Mouse (Mus musculus) embryonic facial prominence, embryonic 10.5 days (tissue): Measurements from ENCODE around the gene Olfr640. TPM values are rescaled to one million over a fixed set of nuclear protein-coding genes. Genes with fewer than 3 reads are reported as not detected.

Experiments
- DNase-seq: peaks from one replicate; pipeline ENCODE4 v3.0.0-alpha.2; 2017; ENCODE audit warnings: low spot score
- H3K27ac ChIP-seq: fragments of 300-500 bp; sonication (generic); replicated peaks from 2 replicates; pipeline ENCODE4 v1.5.1; 2016; ENCODE audit warnings: mild to moderate bottlenecking
- H3K27me3 ChIP-seq: fragments of 300-500 bp; sonication (generic); replicated peaks from 2 replicates; pipeline ENCODE4 v1.6.1; 2016; ENCODE audit warnings: low read depth, mild to moderate bottlenecking; ENCODE audit not compliant: poor library complexity, severe bottlenecking
- H3K36me3 ChIP-seq: fragments of 300-500 bp; sonication (generic); replicated peaks from 2 replicates; pipeline ENCODE4 v1.6.1; 2016; ENCODE audit warnings: mild to moderate bottlenecking, moderate library complexity
- H3K4me1 ChIP-seq: fragments of 300-500 bp; sonication (generic); 2 replicates; pipeline ENCODE4 v1.6.1; 2016
- H3K4me3 ChIP-seq: fragments of 300-500 bp; sonication (generic); 2 replicates; pipeline ENCODE4 v1.5.1; 2016; ENCODE audit warnings: mild to moderate bottlenecking, moderate library complexity
- H3K9me3 ChIP-seq: fragments of 300-500 bp; sonication (generic); 2 replicates; pipeline ENCODE4 v1.6.1; 2016; ENCODE audit warnings: mild to moderate bottlenecking
- WGBS: fragments of 180-500 bp; shearing (Covaris S2); methylation state at CpG from one replicate; pipeline ENCODE4 v1.1.7; 2016; 5-methylcytosine and 5-hydroxymethylcytosine counted together
- polyA plus RNA-seq: library from polyadenylated mRNA; unstranded; fragments of >200 nt; fragmentation: Nextera tagmentation; extraction: Ambion mirVana; gene quantifications from 2 replicates; pipeline ENCODE4 v1.2.1, GENCODE M21; 2016

Olfr640 gene
- polyA plus RNA-seq: not detected in 2 replicates

GRCm38 (mm10) chr7:104025473-104025872 is at the start of gene Olfr640:
TSS of gene Olfr640 (minus strand) at chr7:104025573.
- Histone ChIP-seq H3K4me3 (no peak within 1 kb of the TSS), H3K4me1 (no peaks in the 10 kb centered on the region), H3K36me3 (no peaks in the 10 kb centered on the region), H3K9me3 (no peaks in the 10 kb centered on the region), H3K27ac (no peak within 1 kb of the TSS), H3K27me3 (no peaks in the 10 kb centered on the region)
- no peak for DNase-seq
- WGBS: 87% methylated on average over 6 of the region's 6 CpGs

DNA sequence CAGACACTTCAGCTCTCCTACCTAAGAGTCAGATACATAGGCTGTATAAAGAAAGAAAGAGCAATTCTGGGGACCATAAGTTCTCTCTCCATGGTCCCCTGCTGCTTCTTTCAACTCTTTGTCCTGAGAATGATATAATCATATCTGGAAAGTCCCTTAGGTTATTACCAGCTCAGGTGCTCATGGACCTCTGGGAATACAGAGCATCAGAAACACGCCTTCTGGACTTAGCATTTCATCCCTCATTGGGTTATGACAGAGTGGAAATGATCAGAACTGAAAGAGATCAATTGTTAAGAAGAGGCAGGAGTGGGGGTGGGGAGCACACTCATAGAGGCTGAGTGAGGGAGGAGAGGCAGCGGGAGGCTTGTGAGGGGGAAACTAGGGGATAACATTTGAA is 46.4 kb upstream of the Olfr640 start, which contains the start of gene Olfr644:
Gene Olfr644, minus strand, starts transcription at position 101 of the 400 bp plus-strand sequence.
- 72% methylated on average over 2 of the region's 2 CpGs for WGBS
- no peak for DNase-seq
- Histone ChIP-seq H3K4me1 (no peaks in the 10 kb centered on the region), H3K27ac (no peak within 1 kb of the TSS), H3K27me3 (no peaks in the 10 kb centered on the region), H3K9me3 (no peaks in the 10 kb centered on the region), H3K4me3 (no peak within 1 kb of the TSS), H3K36me3 (no peaks in the 10 kb centered on the region)

GRCm38 (mm10) chr7:104061345-104061744 is 36.0 kb upstream of the Olfr640 start, which contains the start of gene 4930516K23Rik:
TSS of gene 4930516K23Rik (minus strand) at chr7:104061445.
- Histone ChIP-seq H3K9me3 (no peaks in the 10 kb centered on the region), H3K27ac (no peak within 1 kb of the TSS), H3K27me3 (no peaks in the 10 kb centered on the region), H3K36me3 (no peaks in the 10 kb centered on the region), H3K4me3 (no peak within 1 kb of the TSS), H3K4me1 (no peaks in the 10 kb centered on the region)
- 62% methylated on average over 2 of the region's 2 CpGs for WGBS
- no peak for DNase-seq

DNA sequence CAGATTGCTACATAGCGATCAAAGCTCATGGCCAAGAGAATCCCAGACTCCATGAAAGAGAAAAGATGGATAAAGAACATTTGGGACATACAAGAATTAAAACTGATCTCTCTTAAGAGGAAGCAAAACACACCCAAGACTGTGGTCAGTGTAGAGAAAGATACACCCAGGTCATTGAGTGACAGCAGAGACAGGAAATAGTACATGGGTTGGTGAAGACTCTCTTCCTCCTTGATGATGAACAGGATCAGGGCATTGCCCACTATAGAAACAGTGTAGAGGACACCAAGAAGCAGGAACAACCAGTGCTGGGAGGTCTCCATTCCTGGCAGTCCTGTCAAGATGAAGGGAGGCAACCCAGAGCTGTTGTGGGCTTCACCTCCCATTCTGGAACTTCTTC is 33.8 kb upstream of the Olfr640 start:
- 96% methylated on average over 1 of the region's 1 CpGs for WGBS
- DNase-seq: no peak
- no peaks in the 10 kb centered on the region for H3K9me3 ChIP-seq
- no peak overlapping the region for H3K27ac ChIP-seq
- H3K36me3 ChIP-seq: no peaks in the 10 kb centered on the region
- no peaks in the 10 kb centered on the region for H3K27me3 ChIP-seq
- no peaks in the 10 kb centered on the region for H3K4me1 ChIP-seq
- no peak overlapping the region for H3K4me3 ChIP-seq

GRCm38 (mm10) chr7:104052566-104052965 is 27.2 kb upstream of the Olfr640 start, which contains the start of gene Olfr642:
TSS of gene Olfr642 (minus strand) at chr7:104052666.
- Histone ChIP-seq H3K4me1 (no peaks in the 10 kb centered on the region), H3K4me3 (no peak within 1 kb of the TSS), H3K27me3 (no peaks in the 10 kb centered on the region), H3K27ac (no peak within 1 kb of the TSS), H3K36me3 (no peaks in the 10 kb centered on the region), H3K9me3 (no peaks in the 10 kb centered on the region)
- WGBS: 86% methylated on average over 1 of the region's 1 CpGs
- no peak for DNase-seq

DNA sequence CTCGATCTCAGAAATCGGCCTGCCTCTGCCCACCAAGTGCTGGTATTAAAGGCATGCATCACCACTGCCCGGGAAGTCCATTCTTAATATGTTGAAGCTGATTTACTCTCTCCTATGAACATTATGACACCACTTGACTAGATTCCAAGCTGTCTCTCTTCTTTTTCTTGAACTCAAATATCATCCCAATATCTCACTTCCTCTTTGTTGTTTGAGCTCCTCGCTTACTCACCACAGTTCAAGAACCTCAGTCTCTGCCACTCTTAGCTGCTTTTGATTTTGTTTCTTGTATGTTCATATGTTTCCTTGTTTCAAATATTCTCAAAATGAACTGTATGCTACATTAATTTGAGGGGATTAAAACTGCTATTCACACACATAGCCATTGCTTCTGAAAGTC is 25.4 kb upstream of the Olfr640 start:
- Histone ChIP-seq H3K27ac (no peak overlapping the region), H3K9me3 (no peaks in the 10 kb centered on the region), H3K4me3 (no peak overlapping the region), H3K36me3 (no peaks in the 10 kb centered on the region), H3K27me3 (no peaks in the 10 kb centered on the region), H3K4me1 (no peaks in the 10 kb centered on the region)
- WGBS: 88% methylated on average over 4 of the region's 4 CpGs
- no peak for DNase-seq

DNA sequence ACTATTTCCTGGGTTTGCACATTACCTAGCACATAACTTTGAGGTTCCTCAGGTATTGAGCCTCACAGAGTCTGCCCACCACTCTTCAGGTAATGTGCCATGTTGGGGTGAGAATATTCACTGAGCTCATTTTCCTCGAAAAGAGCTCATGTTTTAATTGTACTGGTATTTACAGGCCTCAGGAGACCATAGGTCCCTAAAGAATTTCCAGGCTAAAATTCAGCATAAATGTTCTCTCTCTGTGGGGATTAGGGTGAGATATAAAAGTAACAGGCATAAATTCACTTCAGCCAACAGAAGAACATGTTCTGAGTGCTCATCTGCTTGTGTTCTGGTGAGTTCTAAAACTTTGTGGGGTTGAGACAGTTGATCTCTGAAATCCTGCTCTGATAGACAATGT is 9.8 kb upstream of the Olfr640 start, which contains the start of gene Olfr641:
Gene Olfr641, plus strand, starts transcription at position 301 of the 400 bp plus-strand sequence.
- Histone ChIP-seq H3K9me3 (no peaks in the 10 kb centered on the region), H3K4me3 (no peak within 1 kb of the TSS), H3K4me1 (no peaks in the 10 kb centered on the region), H3K27ac (no peak within 1 kb of the TSS), H3K27me3 (no peaks in the 10 kb centered on the region), H3K36me3 (no peaks in the 10 kb centered on the region)
- WGBS: 75% methylated on average over 1 of the region's 1 CpGs
- DNase-seq: no peak

DNA sequence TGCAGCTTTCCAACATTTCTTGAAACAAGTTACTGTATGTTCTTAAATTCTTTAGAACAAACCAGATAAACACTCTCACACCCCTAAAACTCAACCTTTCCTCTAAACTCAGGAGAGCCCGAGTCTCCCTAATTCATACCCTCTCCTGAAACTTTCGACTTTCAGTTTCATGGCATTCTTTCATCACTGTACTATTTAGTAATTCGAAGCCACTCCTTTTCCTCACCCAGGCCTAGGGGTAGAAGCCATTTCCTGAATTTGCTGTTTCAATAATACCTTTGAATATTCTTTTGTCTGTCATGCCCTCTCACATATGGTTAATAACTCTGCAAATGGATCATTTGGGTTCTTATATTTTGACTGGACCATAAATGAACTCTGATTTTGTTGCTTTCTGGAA is 1.6 kb upstream of the Olfr640 start:
- Histone ChIP-seq H3K36me3 (no peaks in the 10 kb centered on the region), H3K4me1 (no peaks in the 10 kb centered on the region), H3K27me3 (no peaks in the 10 kb centered on the region), H3K4me3 (no peak overlapping the region), H3K9me3 (no peaks in the 10 kb centered on the region), H3K27ac (no peak overlapping the region)
- WGBS: 79% methylated on average over 3 of the region's 3 CpGs
- no peak for DNase-seq

- 88% methylated on average over 6 of the region's 6 CpGs for WGBS
- Histone ChIP-seq H3K27ac (no peak overlapping the region), H3K4me1 (no peaks in the 10 kb centered on the region), H3K9me3 (no peaks in the 10 kb centered on the region), H3K4me3 (no peak overlapping the region), H3K27me3 (no peaks in the 10 kb centered on the region), H3K36me3 (no peaks in the 10 kb centered on the region)
- DNase-seq: no peak
Measured at GRCm38 (mm10) chr7:104021651-104022050, 3.7 kb downstream of the Olfr640 start.

DNA sequence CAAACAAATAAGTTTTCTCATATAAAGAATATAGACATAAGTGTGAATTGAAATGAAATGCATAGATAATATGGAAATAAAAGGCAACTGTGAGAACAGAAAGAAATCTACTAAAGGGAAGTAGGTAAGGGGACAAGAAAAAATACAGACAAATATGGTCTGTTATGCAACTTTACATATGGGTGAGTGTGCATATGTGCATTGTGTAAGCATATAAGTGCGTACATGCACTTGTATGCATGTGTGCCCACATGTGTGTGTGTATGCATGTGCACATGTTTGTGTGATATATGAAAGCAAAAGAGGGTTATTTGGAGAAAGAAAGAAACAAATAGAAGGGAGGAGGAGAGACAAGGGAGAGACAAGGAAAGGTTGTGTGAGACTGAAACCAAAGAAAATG is 6.4 kb downstream of the Olfr640 start:
- WGBS: 89% methylated on average over 1 of the region's 1 CpGs
- no peak overlapping the region for H3K4me3 ChIP-seq
- no peaks in the 10 kb centered on the region for H3K4me1 ChIP-seq
- H3K36me3 ChIP-seq: no peaks in the 10 kb centered on the region
- no peak for DNase-seq
- no peak overlapping the region for H3K27ac ChIP-seq
- no peaks in the 10 kb centered on the region for H3K27me3 ChIP-seq
- no peaks in the 10 kb centered on the region for H3K9me3 ChIP-seq

GRCm38 (mm10) chr7:104017203-104017602 is 8.2 kb downstream of the Olfr640 start, which contains the start of gene Olfr639:
TSS of gene Olfr639 (minus strand) at chr7:104017303.
- H3K4me3 ChIP-seq: no peak within 1 kb of the TSS
- no peaks in the 10 kb centered on the region for H3K36me3 ChIP-seq
- no peaks in the 10 kb centered on the region for H3K27me3 ChIP-seq
- H3K9me3 ChIP-seq: no peaks in the 10 kb centered on the region
- no peak for DNase-seq
- H3K27ac ChIP-seq: no peak within 1 kb of the TSS
- H3K4me1 ChIP-seq: no peaks in the 10 kb centered on the region

- Histone ChIP-seq H3K9me3 (no peaks in the 10 kb centered on the region), H3K4me3 (no peak overlapping the region), H3K27ac (no peak overlapping the region), H3K27me3 (no peaks in the 10 kb centered on the region), H3K36me3 (no peaks in the 10 kb centered on the region), H3K4me1 (no peaks in the 10 kb centered on the region)
- no peak for DNase-seq
Measured at GRCm38 (mm10) chr7:103999124-103999523, 26.2 kb downstream of the Olfr640 start.

DNA sequence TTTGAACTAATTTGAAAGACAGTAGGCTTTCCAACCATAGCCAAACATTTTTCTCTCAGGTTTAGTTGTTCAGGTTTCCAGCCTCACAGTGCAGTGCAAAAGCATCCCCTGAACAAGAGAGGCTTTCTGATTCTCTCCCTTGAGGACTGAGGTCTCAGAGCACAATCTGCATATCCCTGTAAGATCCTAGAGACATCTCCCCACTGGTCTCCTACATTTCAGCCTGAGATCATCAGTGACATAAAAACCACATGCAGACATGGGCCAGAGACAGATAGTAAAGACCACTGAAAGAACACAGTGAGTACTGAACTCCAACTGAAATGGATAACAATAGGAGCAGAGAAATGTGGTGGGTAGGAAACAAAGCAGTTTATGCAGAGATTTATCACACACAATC is 26.9 kb downstream of the Olfr640 start, which contains the start of gene Olfr638:
Gene Olfr638, plus strand, starts transcription at position 301 of the 400 bp plus-strand sequence.
- Histone ChIP-seq H3K4me1 (no peaks in the 10 kb centered on the region), H3K9me3 (no peaks in the 10 kb centered on the region), H3K36me3 (no peaks in the 10 kb centered on the region), H3K27ac (no peak within 1 kb of the TSS), H3K4me3 (no peak within 1 kb of the TSS), H3K27me3 (no peaks in the 10 kb centered on the region)
- DNase-seq: no peak
